Mouse (Mus musculus) lung, postnatal 0 days (tissue): ENCODE measurements around the gene Sgip1.

ENCODE experiments used
- CTCF ChIP-seq: IDR thresholded peaks from 2 replicates; pipeline ENCODE4 v1.5.1; 2016; ENCODE audit warnings: antibody characterized with exemption, mild to moderate bottlenecking
- EP300 ChIP-seq: IDR thresholded peaks from 2 replicates; pipeline ENCODE4 v1.6.1; 2016; ENCODE audit warnings: antibody characterized with exemption, mild to moderate bottlenecking, control low read depth

DNA sequence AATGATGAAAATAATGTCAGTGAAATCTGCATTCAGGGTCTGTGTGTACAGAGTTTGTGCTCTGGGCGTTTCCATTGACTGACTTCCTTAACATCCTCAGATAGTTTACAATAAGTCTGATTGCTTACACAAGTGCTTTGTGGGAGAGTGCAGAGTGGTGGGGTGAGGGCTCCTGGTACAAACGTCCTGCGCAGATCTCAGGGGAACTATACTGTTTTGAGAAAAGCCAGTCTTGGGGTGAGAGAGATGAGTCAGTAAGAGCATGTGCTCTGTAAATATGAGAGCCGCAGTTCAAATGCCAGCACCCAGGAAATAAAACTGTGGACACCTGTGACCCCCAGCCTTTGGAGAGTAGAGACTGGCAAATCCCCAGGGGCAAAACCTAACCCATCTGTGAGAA, 80.7 kb downstream of the Sgip1 start:
- TF ChIP-seq CTCF (no peak), EP300 (peak; percentile 95)
